Mouse (Mus musculus) G1E (cell line): ENCODE results near the gene Prpsap1.

Source experiments
- CTCF ChIP-seq: IDR thresholded peaks from 2 replicates; pipeline ENCODE4 v1.5.1; 2012; ENCODE audit warnings: low read depth, low read length, inconsistent platforms, mixed read lengths
- GATA1 ChIP-seq: IDR thresholded peaks from 2 replicates; pipeline ENCODE4 v1.6.1; 2012; ENCODE audit warnings: borderline replicate concordance, low read length, inconsistent platforms, mixed read lengths
- TAL1 ChIP-seq: conservative IDR thresholded peaks from 2 replicates; pipeline ENCODE4 v1.6.1; 2012; ENCODE audit warnings: low read depth, low read length, inconsistent platforms, mixed read lengths

DNA sequence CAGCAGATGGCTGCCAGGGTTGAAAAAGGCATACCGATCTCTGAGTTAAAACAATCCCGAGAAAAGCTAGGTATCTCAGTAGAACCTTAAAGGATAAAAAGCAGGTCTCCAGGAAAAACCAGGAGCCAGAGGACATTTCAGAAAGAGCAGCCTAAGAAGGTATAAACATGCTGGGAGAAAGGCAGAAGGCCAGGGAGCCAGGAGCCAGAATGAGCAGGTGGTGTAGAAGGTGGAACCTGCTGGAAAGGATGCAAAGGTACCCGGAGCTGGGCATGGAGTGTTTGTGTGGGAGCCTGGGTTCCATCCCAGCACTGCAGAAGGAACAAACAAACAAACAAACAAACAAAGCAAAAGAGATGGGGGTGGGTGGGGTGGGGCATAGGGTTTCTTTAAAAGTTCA is 44.7 kb downstream of the Prpsap1 start:
- TF ChIP-seq CTCF = no peak
- TF ChIP-seq GATA1 = no peak
- TF ChIP-seq TAL1 = no peak
